Mouse (Mus musculus) adrenal gland, postnatal 4 days (tissue): ENCODE results near the gene Tnfrsf19. TPM values are rescaled to one million over a fixed set of nuclear protein-coding genes. Genes with fewer than 3 reads are reported as not detected.

Source experiments
- DNase-seq, 2 experiments: peaks; one replicate each; pipeline ENCODE4 v3.0.0; 2021 to 2022; ENCODE audit warnings: low spot score in 2 of 2, mixed read lengths in 2 of 2
- total RNA-seq, 2 experiments: library from RNA; stranded (reverse); gene quantifications; 2 replicates each; pipeline ENCODE4 v1.2.3; 2021

Gene Tnfrsf19
- total RNA-seq, 2 experiments from 2014 or later = 39.0 to 45.7 TPM

DNA sequence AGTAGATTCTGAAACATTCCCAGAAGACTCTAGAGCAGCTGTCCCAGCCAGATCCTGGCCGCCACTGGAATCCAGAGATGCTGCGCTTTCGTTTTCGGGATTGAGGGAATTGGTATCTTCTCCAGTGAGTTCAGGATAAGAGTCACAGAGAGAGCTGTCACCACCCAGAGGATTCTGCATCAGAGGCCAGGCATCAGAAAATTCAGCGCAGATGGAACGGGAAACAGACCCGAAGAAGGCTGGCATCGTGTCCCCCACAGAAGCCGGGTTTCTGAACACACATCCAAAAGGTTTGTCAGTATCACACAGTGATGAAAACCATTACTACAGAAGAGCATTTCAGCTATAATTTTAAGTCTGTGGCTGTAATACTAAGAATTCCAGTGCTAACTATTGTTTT lies 75.3 kb downstream of the Tnfrsf19 start:
- no peak for DNase-seq

DNA sequence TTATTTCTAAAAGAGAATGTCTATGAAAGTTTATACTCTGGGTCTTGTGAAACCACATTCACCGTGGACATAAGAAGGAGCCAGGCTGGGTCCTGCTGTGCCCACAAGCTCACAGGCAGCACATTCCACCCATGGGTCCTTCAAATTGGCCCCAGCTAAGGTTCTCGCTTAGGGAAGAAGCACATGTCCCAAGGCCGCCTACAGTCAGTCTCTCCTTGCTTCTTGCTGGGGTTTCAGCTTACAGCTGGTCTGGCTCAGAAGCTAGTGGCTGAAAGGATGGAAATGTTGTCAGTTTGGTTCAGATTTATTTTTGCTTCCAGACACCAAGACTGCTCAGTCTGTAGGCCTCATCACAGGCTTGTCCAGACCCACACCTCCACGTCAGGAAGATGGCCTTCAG lies 80.2 kb downstream of the Tnfrsf19 start:
- DNase-seq = no peak

DNA sequence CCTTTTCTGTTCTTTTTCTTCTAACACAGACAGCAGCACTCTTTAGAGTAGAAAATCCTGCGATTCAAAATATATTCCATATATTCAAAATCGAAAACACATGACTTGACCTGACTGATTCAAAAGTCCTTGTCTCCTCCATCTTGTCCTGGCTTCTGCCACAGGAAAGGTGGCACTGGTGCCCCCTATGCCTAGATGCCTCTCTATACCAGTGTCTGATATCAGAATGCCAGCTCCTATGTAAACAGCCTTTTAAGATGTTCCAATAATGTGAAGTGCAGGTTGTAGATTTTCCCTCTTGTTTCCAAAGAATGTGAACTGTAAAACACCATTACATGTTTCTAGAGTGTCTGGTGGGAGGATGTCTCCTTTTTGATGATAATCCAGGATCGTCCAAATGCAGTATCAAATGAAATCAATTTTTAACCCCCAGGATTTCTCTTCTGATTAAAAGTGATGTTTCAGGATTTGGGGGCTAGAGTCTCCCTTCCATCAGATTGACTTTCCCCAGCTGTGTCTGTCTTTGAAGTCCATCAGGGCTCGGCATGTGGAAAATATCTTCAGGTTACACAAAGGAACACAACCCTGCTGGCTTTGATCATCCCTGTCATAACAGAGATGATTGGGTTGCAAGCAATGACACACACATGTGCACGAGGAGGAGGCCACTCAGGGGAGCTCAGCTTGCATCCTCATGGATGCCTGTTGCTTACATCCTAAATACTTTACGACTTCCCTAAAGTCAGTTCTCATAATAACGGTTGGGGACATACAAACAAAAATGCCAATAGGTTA lies 82.1 kb downstream of the Tnfrsf19 start:
- DNase-seq = no peak

DNA sequence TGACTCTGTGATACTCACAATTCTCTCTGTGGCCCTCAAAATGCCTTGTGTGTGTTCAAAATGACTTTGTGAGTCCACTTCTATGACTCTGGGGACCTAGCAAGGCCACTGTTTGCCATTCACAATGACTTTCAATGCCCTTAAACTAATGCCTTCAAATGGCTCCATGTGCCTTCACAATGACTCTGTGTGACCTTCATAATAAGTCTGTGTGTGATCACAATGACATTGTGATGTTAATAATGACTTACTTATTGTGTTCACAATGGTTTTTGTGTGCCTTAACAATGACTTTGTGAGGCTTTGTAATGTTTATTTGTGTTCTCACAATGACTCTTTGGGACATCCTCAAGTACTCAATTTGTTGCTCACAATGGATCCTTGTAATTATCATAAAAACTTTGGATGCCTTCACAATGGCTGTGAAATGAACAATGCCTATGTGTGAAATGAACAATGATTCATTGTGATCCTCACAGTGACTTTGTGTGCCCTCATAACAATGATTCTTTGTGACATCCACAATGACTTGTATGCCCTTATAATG lies 88.6 kb downstream of the Tnfrsf19 start:
- no peak for DNase-seq

DNA sequence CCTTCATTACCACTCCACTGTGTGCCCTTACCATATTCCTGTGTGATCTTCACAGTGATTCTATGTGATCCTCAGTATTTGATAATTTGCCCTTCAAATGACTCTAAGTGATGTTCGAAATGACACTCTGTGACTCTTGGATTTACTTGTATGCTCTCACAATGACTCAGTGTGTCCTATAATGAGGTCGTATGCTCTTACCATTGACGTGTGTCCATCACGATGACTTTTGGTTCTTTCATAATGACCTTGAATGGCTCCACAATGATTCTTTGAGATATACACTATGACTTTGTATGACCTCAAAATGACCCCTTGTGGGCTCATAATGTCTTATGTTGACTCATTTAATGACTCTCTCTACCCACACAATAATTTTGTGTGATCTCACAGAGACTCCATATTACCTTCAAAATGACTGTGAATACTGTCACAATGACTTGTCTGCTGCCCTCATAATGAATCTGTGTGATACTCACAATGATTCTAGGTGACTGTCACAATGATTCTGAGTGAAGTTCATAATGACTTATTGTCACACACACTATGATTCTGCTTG lies 108.7 kb downstream of the Tnfrsf19 start:
- DNase-seq = no peak

- no peak for DNase-seq
These were observed 110.6 kb downstream of the Tnfrsf19 start for GRCm38 (mm10) chr14:60935705-60936104.

GRCm38 (mm10) chr14:60926011-60926410 lies 120.3 kb downstream of the Tnfrsf19 start:
- no peak for DNase-seq

DNA sequence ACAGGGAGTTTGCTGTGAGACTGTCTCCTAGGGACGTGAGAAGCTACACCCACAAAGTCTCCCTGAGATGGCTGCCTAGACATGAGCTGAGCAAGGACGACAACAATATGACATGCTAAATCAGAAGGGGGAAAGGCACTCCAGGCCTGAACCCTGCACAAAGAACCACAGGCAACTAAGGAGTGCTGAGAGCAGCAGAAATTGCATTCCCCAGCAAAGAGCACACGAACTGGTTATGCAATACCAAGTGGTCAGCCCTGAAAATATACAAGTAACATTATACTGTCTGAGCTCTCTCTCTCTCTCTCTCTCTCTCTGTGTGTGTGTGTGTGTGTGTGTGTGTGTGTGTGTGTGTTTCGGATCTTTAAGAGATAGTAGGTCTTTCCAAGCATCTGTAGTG lies 129.6 kb downstream of the Tnfrsf19 start:
- DNase-seq = no peak

Other genes with a start within 250 kb of the Tnfrsf19 start
- gene Sacs, start 92.0 kb upstream of the Tnfrsf19 start, total RNA-seq = 10 to 100 TPM; 12.6 to 12.9 TPM
- gene Sgcg, start 212.0 kb upstream of the Tnfrsf19 start, total RNA-seq = 1 to 10 TPM; 2.0 to 4.8 TPM